Mouse (Mus musculus) cerebellum, postnatal 36 days (tissue): ENCODE measurements around the gene Taf3.
A peak's percentile ranks its signal among the peaks of the same experiment; 100 is the strongest.

Source experiments
- DNase-seq, 2 experiments: peaks; one replicate each; pipeline ENCODE4 v3.0.0; 2021 to 2022; ENCODE audit warnings: mixed read lengths in 2 of 2

Taf3 gene

GRCm38 (mm10) chr2:9888913-9889650 is 159.3 kb downstream of the Taf3 start, which contains the start of gene 9230102O04Rik:
TSS of gene 9230102O04Rik (minus strand) at chr2:9889540.
- DNase-seq: no peak

- no peak for DNase-seq
Measured at GRCm38 (mm10) chr2:9887636-9888035, 160.8 kb downstream of the Taf3 start.

- DNase-seq: no peak
Measured at GRCm38 (mm10) chr2:9886921-9887610, 161.3 kb downstream of the Taf3 start.

- no peak for DNase-seq
Measured at GRCm38 (mm10) chr2:9886031-9886430, 162.4 kb downstream of the Taf3 start.

- DNase-seq: no peak
Measured at GRCm38 (mm10) chr2:9885217-9885770, 163.1 kb downstream of the Taf3 start.

- peak in 1 of 2 experiments; percentile 17 for DNase-seq
Measured at GRCm38 (mm10) chr2:9884533-9885216, 163.7 kb downstream of the Taf3 start.

- no peak for DNase-seq
Measured at GRCm38 (mm10) chr2:9883803-9884532, 164.4 kb downstream of the Taf3 start.

- DNase-seq: peak in 1 of 2 experiments; percentile 36
Measured at GRCm38 (mm10) chr2:9882926-9883802, 165.2 kb downstream of the Taf3 start.

- DNase-seq: peak in 1 of 2 experiments; percentile 25
Measured at GRCm38 (mm10) chr2:9882371-9882925, 165.9 kb downstream of the Taf3 start.

- DNase-seq: no peak
Measured at GRCm38 (mm10) chr2:9881611-9882023, 166.8 kb downstream of the Taf3 start.

- no peak for DNase-seq
Measured at GRCm38 (mm10) chr2:9881051-9881591, 167.3 kb downstream of the Taf3 start, which contains the start of gene 4930412O13Rik. TSS of gene 4930412O13Rik (plus strand) at chr2:9881252.

- no peak for DNase-seq
Measured at GRCm38 (mm10) chr2:9880271-9880670, 168.1 kb downstream of the Taf3 start.

GRCm38 (mm10) chr2:9879493-9879892 is 168.9 kb downstream of the Taf3 start:
- peak; percentile 48 to 51 for DNase-seq

GRCm38 (mm10) chr2:9879092-9879491 is 169.3 kb downstream of the Taf3 start:
- peak in 1 of 2 experiments; percentile 18 for DNase-seq

GRCm38 (mm10) chr2:9878564-9879081 is 169.8 kb downstream of the Taf3 start:
- DNase-seq: no peak

- DNase-seq: no peak
Measured at GRCm38 (mm10) chr2:9877966-9878563, 170.3 kb downstream of the Taf3 start.

GRCm38 (mm10) chr2:9877326-9877690 is 171.1 kb downstream of the Taf3 start:
- no peak for DNase-seq

- DNase-seq: no peak
Measured at GRCm38 (mm10) chr2:9876621-9877325, 171.6 kb downstream of the Taf3 start.

- no peak for DNase-seq
Measured at GRCm38 (mm10) chr2:9875676-9876357, 172.6 kb downstream of the Taf3 start.
